Mouse (Mus musculus) stomach, postnatal 0 days (tissue): Measurements from ENCODE around the gene Tenm4.

Experiments
- CTCF ChIP-seq: IDR thresholded peaks from 2 replicates; pipeline ENCODE4 v1.5.1; 2016; ENCODE audit warnings: antibody characterized with exemption, low read depth, mild to moderate bottlenecking, moderate library complexity
- EP300 ChIP-seq: optimal IDR thresholded peaks from 2 replicates; pipeline ENCODE3; 2016; ENCODE audit warnings: antibody characterized with exemption

DNA sequence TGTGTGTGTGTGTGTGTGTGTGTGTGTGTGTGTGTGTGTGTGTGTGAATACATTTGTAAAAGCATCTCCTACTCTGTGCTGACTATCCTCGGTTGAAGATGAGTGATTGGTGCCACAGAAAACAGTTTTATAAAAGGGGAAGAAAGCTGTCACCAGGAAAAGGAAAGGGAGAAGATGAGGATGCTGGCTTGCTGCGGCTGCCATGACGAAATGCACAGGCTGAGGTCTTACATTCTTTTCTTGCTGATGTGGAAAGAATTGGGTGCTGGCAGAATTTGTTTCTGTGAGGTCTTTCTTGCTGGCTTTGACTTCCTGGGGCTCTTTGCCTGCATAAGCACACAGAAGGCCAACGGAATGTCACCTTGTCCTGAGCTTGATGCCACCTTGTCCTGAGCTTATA, 575.7 kb downstream of the Tenm4 start:
- TF ChIP-seq CTCF (no peak), EP300 (no peak)
